Mouse (Mus musculus) midbrain, embryonic 15.5 days (tissue): ENCODE data around the gene Cemip. TPM values are rescaled to one million over a fixed set of nuclear protein-coding genes. Genes with fewer than 3 reads are reported as not detected.
A peak's percentile ranks its signal among the peaks of the same experiment; 100 is the strongest.
"Not testable (repeated sequence)": the region's sequence is repeated elsewhere in the genome, so short reads cannot be mapped to it uniquely, and the experiment has no call there.

ENCODE experiments used
- ATAC-seq: fragments of 200-750 bp; cut with Nextera tagmentation; replicated peaks from 2 replicates; pipeline ENCODE4 v1.8.0; 2017; ENCODE audit warnings: moderate TSS enrichment
- H3K27ac ChIP-seq: fragments of 300-500 bp; sonication (generic); 2 replicates; pipeline ENCODE4 v1.5.1; 2015; ENCODE audit warnings: mild to moderate bottlenecking, inconsistent platforms
- H3K27me3 ChIP-seq: fragments of 300-500 bp; sonication (generic); replicated peaks from 2 replicates; pipeline ENCODE4 v1.6.1; 2015; ENCODE audit warnings: inconsistent platforms
- H3K36me3 ChIP-seq: fragments of 300-500 bp; sonication (generic); replicated peaks from 2 replicates; pipeline ENCODE4 v1.6.1; 2015; ENCODE audit warnings: inconsistent platforms
- H3K4me1 ChIP-seq: fragments of 300-500 bp; sonication (generic); 2 replicates; pipeline ENCODE4 v1.6.1; 2015; ENCODE audit warnings: inconsistent platforms
- H3K4me2 ChIP-seq: fragments of 300-500 bp; sonication (generic); 2 replicates; pipeline ENCODE4 v1.6.1; 2015; ENCODE audit warnings: inconsistent platforms, mild to moderate bottlenecking, moderate library complexity
- H3K4me3 ChIP-seq: fragments of 300-500 bp; sonication (generic); 2 replicates; pipeline ENCODE4 v1.5.1; 2015; ENCODE audit warnings: mild to moderate bottlenecking, inconsistent platforms
- H3K9ac ChIP-seq: fragments of 300-500 bp; sonication (generic); 2 replicates; pipeline ENCODE4 v1.6.1; 2015; ENCODE audit warnings: mild to moderate bottlenecking, inconsistent platforms
- H3K9me3 ChIP-seq: fragments of 300-500 bp; sonication (generic); 2 replicates; pipeline ENCODE4 v1.6.1; 2016; ENCODE audit warnings: inconsistent platforms
- WGBS: fragments of 180-500 bp; shearing (Covaris S2); methylation state at CpG from one replicate; pipeline ENCODE4 v1.1.7; 2015; ENCODE audit warnings: mixed read lengths; 5-methylcytosine and 5-hydroxymethylcytosine counted together
- polyA plus RNA-seq: library from polyadenylated mRNA; unstranded; fragments of >200 nt; fragmentation: Nextera tagmentation; extraction: Ambion mirVana; gene quantifications from 2 replicates; pipeline ENCODE4 v1.2.1, GENCODE M21; 2015

The Cemip gene
- polyA plus RNA-seq, 1 experiment from 2014 or later: 0.50 TPM

GRCm38 (mm10) chr7:83894348-83894747 lies 192.0 kb downstream of the Cemip start:
- no peak overlapping the region for H3K4me2 ChIP-seq
- no peak for ATAC-seq
- 96% methylated on average over 1 of the region's 1 CpGs for WGBS
- no peak overlapping the region for H3K4me3 ChIP-seq
- H3K4me1 ChIP-seq: peaks cover 29% of the 10 kb centered on the region
- H3K27ac ChIP-seq: no peak overlapping the region
- H3K9me3 ChIP-seq: no peaks in the 10 kb centered on the region
- no peaks in the 10 kb centered on the region for H3K27me3 ChIP-seq
- H3K9ac ChIP-seq: no peak overlapping the region
- H3K36me3 ChIP-seq: peaks cover 21% of the 10 kb centered on the region

GRCm38 (mm10) chr7:83892333-83892669 lies 194.0 kb downstream of the Cemip start:
- Histone ChIP-seq H3K4me2 (peak overlapping the region; percentile 75), H3K9me3 (no peaks in the 10 kb centered on the region), H3K27ac (peak overlapping the region; percentile 90), H3K4me3 (peak overlapping the region; percentile 61), H3K9ac (peak overlapping the region; percentile 71), H3K36me3 (0 out of 2 replicates have a peak, but pooled peaks cover 6% of the 10 kb centered on the region), H3K4me1 (peaks cover 29% of the 10 kb centered on the region), H3K27me3 (no peaks in the 10 kb centered on the region)
- under 1% methylated on average over 18 of the region's 21 CpGs for WGBS
- peak; percentile 76 for ATAC-seq

DNA sequence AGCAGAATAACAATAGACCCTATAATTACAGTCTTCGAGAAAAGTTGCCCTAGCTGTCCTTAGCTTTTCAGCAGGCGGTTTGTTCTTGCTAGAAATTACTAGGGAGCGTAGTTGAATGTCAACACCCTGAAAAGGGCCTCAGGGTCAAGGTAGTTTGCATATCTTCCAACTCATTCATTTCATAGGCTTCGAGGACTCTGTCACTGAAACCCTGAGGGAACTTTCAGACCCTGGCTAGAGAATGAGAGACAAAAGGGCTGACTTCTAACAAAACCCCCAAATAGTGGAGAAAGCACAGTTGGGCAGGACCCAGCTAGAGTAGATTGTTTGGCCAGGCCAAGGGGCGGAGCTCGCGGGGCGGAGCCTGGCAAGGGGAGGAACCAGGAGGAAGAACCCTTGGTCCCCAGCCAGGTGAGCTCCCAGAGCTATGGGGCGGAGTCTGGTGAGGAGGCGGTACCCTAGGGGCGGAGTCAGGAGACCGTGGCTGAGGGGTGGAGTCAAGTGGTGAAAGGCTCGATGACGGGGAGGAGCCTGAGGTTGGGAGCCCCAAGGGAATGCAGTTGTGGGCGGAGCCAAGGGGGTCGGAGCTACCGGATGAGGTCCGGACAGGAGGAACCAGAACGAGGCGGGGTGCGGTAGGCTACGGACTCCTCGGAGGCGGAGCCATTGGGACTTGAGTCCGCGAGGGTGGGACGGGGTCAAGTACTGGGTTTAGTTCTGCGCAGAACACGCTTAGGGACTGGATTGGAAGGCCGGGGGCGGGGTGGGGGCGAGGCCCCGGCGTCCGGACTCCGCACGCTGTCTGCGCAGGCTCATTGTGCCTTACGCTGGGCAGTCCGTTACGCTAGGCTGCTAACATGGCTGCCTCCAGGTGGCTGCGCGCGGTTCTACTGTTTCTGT lies 194.6 kb downstream of the Cemip start:
- Histone ChIP-seq H3K4me2 (peak overlapping the region; percentile 75), H3K27ac (peak overlapping the region; percentile 90), H3K9me3 (no peaks in the 10 kb centered on the region), H3K4me1 (peaks cover 29% of the 10 kb centered on the region), H3K36me3 (0 out of 2 replicates have a peak, but pooled peaks cover 4% of the 10 kb centered on the region), H3K27me3 (no peaks in the 10 kb centered on the region), H3K4me3 (peak overlapping the region; percentile 61), H3K9ac (peak overlapping the region; percentile 71)
- WGBS: 3% methylated on average over 43 of the region's 44 CpGs
- peak; percentile 98 for ATAC-seq

DNA sequence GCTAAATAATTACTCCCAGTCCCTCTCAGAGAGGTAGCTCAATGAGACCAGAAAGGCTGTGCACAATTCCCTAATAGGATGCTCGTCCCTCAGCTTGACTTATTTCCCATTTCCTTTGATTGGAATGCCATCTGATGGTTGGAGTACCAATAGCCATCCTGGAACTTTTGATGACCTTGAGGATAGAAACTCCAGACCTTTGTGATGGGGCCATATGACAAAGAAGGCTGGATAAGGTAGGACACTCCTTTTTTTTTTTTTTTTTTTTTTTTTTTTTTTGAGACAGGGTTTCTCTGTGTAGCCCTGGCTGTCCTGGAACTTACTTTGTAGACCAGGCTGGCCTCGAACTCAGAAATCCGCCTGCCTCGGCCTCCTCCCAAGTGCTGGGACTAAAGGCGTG lies 196.4 kb downstream of the Cemip start:
- not testable (repeated sequence) for H3K27ac ChIP-seq, H3K4me2 ChIP-seq, H3K27me3 ChIP-seq, ATAC-seq, H3K36me3 ChIP-seq, H3K9me3 ChIP-seq, H3K9ac ChIP-seq, H3K4me3 ChIP-seq
- peaks cover 30% of the 10 kb centered on the region for H3K4me1 ChIP-seq
- 91% methylated on average over 5 of the region's 5 CpGs for WGBS

DNA sequence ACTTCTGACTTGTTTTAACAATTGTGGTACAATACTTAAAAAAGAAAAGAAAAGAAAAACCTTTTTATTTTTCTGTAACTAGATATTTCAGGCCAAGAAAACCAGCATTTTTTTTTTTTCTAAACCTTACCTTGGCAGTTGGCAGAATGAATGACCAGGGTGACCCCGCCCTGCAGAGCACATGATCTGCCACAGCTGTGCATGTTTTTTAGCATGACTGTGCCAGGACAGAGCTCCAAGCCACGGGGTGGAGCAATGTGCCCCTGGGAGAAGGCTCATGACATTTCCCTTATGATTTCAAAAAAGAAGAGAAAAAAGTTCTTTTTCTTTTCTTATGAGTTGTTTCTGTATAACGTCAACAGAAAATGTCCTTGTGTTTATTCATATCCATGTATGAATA lies 196.9 kb downstream of the Cemip start:
- Histone ChIP-seq H3K27ac (no peak overlapping the region), H3K4me2 (no peak overlapping the region), H3K4me1 (peaks cover 32% of the 10 kb centered on the region), H3K36me3 (no peaks in the 10 kb centered on the region), H3K9me3 (no peaks in the 10 kb centered on the region), H3K9ac (no peak overlapping the region), H3K4me3 (no peak overlapping the region), H3K27me3 (no peaks in the 10 kb centered on the region)
- WGBS: 74% methylated on average over 3 of the region's 3 CpGs
- ATAC-seq: no peak

DNA sequence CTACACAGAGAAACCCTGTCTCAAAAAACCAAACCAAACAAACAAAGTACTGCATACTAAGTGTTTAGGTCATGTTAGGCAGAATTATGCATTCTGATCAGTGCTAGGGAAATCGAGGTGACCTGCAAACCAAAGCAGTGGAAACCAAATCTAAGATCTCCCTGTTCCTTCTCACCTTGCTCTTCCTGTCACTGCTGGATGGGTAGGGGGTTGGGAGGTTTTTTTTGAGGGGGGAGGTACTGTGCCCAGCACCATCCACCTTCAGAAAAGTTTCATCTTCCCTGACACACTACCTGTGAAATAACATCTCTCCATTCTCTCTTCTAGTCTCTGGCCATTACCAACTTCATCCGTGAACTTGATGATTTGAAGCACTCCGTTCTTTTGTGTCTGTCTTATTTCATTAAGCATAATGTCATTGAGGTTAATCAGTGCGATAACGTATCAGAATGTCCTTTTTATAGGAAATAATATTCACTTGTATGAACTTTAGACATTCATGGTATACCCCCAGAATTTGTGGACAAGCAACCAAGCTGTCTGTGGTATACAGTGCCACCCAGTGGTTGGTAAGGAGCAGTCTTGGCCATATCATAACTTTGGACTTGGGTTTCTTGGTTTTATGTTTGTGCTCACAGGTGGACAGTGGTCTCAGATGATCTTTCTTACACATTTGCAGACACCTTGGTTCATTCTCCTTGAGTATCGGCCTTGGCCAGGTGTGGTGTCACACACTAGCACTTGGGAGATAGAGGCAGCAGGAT lies 199.8 kb downstream of the Cemip start:
- peaks cover 26% of the 10 kb centered on the region for H3K4me1 ChIP-seq
- WGBS: 95% methylated on average over 6 of the region's 6 CpGs
- H3K9me3 ChIP-seq: no peaks in the 10 kb centered on the region
- H3K4me2 ChIP-seq: no peak overlapping the region
- no peak overlapping the region for H3K4me3 ChIP-seq
- no peak for ATAC-seq
- H3K9ac ChIP-seq: no peak overlapping the region
- no peak overlapping the region for H3K27ac ChIP-seq
- no peaks in the 10 kb centered on the region for H3K27me3 ChIP-seq
- H3K36me3 ChIP-seq: no peaks in the 10 kb centered on the region

- Histone ChIP-seq H3K4me1 (peaks cover 31% of the 10 kb centered on the region), H3K4me3 (no peak overlapping the region), H3K9ac (no peak overlapping the region), H3K9me3 (no peaks in the 10 kb centered on the region), H3K27me3 (no peaks in the 10 kb centered on the region), H3K4me2 (no peak overlapping the region), H3K36me3 (no peaks in the 10 kb centered on the region), H3K27ac (no peak overlapping the region)
- no peak for ATAC-seq
- WGBS: 94% methylated on average over 4 of the region's 4 CpGs
Measured at GRCm38 (mm10) chr7:83885835-83886234, 200.5 kb downstream of the Cemip start.

GRCm38 (mm10) chr7:83884921-83885532 lies 201.3 kb downstream of the Cemip start:
- Histone ChIP-seq H3K4me2 (peak overlapping the region; percentile 67), H3K9ac (peak overlapping the region; percentile 91), H3K4me3 (peak overlapping the region; percentile 82), H3K27me3 (no peaks in the 10 kb centered on the region), H3K9me3 (no peaks in the 10 kb centered on the region), H3K27ac (peak overlapping the region; percentile 92), H3K4me1 (peaks cover 38% of the 10 kb centered on the region), H3K36me3 (no peaks in the 10 kb centered on the region)
- 37% methylated on average over 6 of the region's 6 CpGs for WGBS
- ATAC-seq: no peak

DNA sequence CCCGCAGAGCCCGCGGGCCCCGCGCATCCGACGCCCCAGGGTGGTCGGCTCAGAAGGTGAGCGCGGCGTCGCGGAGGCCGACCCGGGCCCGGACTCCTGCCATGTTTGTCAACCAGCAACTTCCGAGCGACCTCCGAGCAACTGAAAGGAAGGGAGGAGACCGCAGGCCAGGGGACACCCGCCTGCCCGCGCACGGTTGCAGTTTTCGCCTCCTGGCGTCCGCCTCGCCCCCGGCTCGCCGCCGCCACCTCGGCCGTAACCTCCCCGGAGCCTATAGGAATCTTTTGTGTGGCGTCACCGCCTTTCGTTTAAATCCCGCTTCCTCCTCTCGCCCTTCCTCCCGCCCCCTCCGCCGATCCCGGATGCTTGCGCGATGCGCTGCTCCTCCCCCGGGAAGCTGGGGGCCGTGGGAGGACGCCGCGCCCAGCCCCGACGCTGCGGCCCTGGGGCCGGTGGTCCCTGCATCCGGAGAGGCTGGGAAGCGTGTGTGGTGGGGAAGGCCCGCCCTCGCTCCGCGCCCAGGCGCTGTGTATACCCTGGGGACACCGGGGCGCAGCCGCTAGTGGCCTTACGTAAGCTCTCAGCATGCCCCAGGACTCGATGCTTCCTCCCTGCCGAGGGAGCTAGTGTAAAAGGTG lies 202.2 kb downstream of the Cemip start, which contains the start of the genes Tlnrd1 and Mesd:
TSS of gene Tlnrd1 (minus strand) at position 285 of the 638 bp plus-strand sequence.
TSS of gene Mesd (plus strand) at position 446 of the 638 bp plus-strand sequence.
- Histone ChIP-seq H3K4me1 (peaks cover 47% of the 10 kb centered on the region), H3K9ac (peak within 1 kb of the TSS; percentile 91), H3K27ac (peak within 1 kb of the TSS; percentile 92), H3K4me2 (peak within 1 kb of the TSS; percentile 67), H3K27me3 (no peaks in the 10 kb centered on the region), H3K4me3 (peak within 1 kb of the TSS; percentile 82), H3K9me3 (no peaks in the 10 kb centered on the region), H3K36me3 (no peaks in the 10 kb centered on the region)
- WGBS: under 1% methylated on average over 60 of the region's 69 CpGs
- peak; percentile 88 for ATAC-seq

- WGBS: under 1% methylated on average over 83 of the region's 91 CpGs
Measured at GRCm38 (mm10) chr7:83883276-83884020, 202.9 kb downstream of the Cemip start.

More at GRCm38 (mm10) chr7:83883276-83884020, 202.9 kb downstream of the Cemip start:
- Histone ChIP-seq H3K9me3 (no peaks in the 10 kb centered on the region), H3K27me3 (no peaks in the 10 kb centered on the region), H3K4me1 (peaks cover 53% of the 10 kb centered on the region), H3K4me3 (peak overlapping the region; percentile 82), H3K27ac (peak overlapping the region; percentile 92), H3K36me3 (no peaks in the 10 kb centered on the region), H3K4me2 (peak overlapping the region; percentile 67), H3K9ac (peak overlapping the region; percentile 91)
- ATAC-seq: peak; percentile 73
